Mouse (Mus musculus) CH12.LX (cell line): ENCODE results near the gene Jmy.

Experiments used
- CHD1 ChIP-seq: IDR thresholded peaks from 2 replicates; pipeline ENCODE4 v1.6.1; 2012; ENCODE audit warnings: low read depth, low read length, improper control_type of control experiment, inconsistent platforms
- CTCF ChIP-seq, 2 experiments: IDR thresholded peaks in 1 of 2; conservative IDR thresholded peaks in 1 of 2; 2 replicates each; pipeline ENCODE4 v1.5.1; 2011 to 2012; ENCODE audit warnings: low read depth in 2 of 2, low read length in 2 of 2, improper control_type of control experiment in 1 of 2, inconsistent platforms in 1 of 2, mild to moderate bottlenecking in 1 of 2, moderate library complexity in 1 of 2
- EP300 ChIP-seq: IDR thresholded peaks from 2 replicates; pipeline ENCODE4 v1.6.1; 2011; ENCODE audit warnings: low read length, improper control_type of control experiment
- IRF4 ChIP-seq: IDR thresholded peaks from 2 replicates; pipeline ENCODE4 v1.6.1; 2014; ENCODE audit warnings: low read depth, mild to moderate bottlenecking, inconsistent platforms, low read length, improper control_type of control experiment
- JUND ChIP-seq: conservative IDR thresholded peaks from 2 replicates; pipeline ENCODE4 v1.6.1; 2011; ENCODE audit warnings: low read depth, low read length, improper control_type of control experiment
- POLR2A ChIP-seq: IDR thresholded peaks from 2 replicates; pipeline ENCODE4 v1.6.1; 2011; ENCODE audit warnings: low read depth, mild to moderate bottlenecking, improper control_type of control experiment, low read length
- RAD21 ChIP-seq: IDR thresholded peaks from 2 replicates; pipeline ENCODE4 v1.6.1; 2011; ENCODE audit warnings: low read depth, mild to moderate bottlenecking, low read length, improper control_type of control experiment, moderate library complexity
- RCOR1 ChIP-seq: conservative IDR thresholded peaks from 2 replicates; pipeline ENCODE4 v1.6.1; 2012; ENCODE audit warnings: low read depth, mild to moderate bottlenecking, inconsistent platforms, low read length, improper control_type of control experiment
- SMC3 ChIP-seq: IDR thresholded peaks from 2 replicates; pipeline ENCODE4 v1.6.1; 2011; ENCODE audit warnings: low read depth, low read length, improper control_type of control experiment
- TBP ChIP-seq: conservative IDR thresholded peaks from 2 replicates; pipeline ENCODE4 v1.6.1; 2011; ENCODE audit warnings: low read depth, low read length, improper control_type of control experiment
- UBTF ChIP-seq: IDR thresholded peaks from 2 replicates; pipeline ENCODE4 v1.6.1; 2012; ENCODE audit warnings: low read depth, mild to moderate bottlenecking, inconsistent platforms, low read length, improper control_type of control experiment, moderate library complexity
- USF2 ChIP-seq: conservative IDR thresholded peaks from 2 replicates; pipeline ENCODE4 v1.6.1; 2011; ENCODE audit warnings: low read depth, low read length, improper control_type of control experiment
- ZKSCAN1 ChIP-seq: IDR thresholded peaks from 2 replicates; pipeline ENCODE4 v1.6.1; 2012; ENCODE audit warnings: low read depth, inconsistent platforms, low read length, improper control_type of control experiment, borderline replicate concordance
- ZNF384 ChIP-seq: IDR thresholded peaks from 2 replicates; pipeline ENCODE4 v1.6.1; 2012; ENCODE audit warnings: low read depth, low read length, improper control_type of control experiment, inconsistent platforms

DNA sequence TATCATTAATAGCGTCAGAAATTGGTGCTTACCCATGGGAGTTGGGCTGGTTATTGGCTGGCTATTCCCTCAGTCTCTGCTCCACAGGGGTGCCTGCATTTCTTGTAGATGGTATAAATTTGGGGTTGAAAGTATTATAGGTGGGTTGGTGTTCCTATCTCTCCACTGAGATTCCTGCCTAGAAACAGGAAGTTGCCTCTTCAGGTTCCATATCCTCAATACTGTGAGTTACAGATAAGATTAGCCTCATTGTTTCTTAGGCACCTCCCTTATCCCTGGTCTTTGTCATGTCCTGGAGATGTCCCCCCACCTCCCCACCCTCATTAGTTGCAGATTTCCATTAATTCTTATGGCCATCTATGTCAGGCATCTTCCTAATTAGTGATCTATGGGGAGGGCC is 115.1 kb downstream of the Jmy start:
- TF ChIP-seq POLR2A, result no peak
- no peak for TF ChIP-seq IRF4
- no peak for TF ChIP-seq CTCF (conservative IDR thresholded peaks at IDR 0.05 in 1 of 2, IDR thresholded peaks at IDR 0.05 in 1 of 2; ENCODE audit: low read depth in 2 of 2, low read length in 2 of 2)
- TF ChIP-seq EP300, result no peak
- no peak for TF ChIP-seq ZNF384
- no peak for TF ChIP-seq SMC3
- TF ChIP-seq RCOR1, result no peak
- no peak for TF ChIP-seq TBP
- no peak for TF ChIP-seq ZKSCAN1
- TF ChIP-seq RAD21, result no peak
- no peak for TF ChIP-seq CHD1
- TF ChIP-seq UBTF, result no peak
- no peak for TF ChIP-seq USF2
- TF ChIP-seq JUND, result no peak
